Mouse (Mus musculus): Measurements from ENCODE around the gene Khk. TPM values are rescaled to one million over a fixed set of nuclear protein-coding genes. Genes with fewer than 3 reads are reported as not detected.

Gene Khk
- polyA plus RNA-seq, 1 experiment: 27.8 TPM

DNA sequence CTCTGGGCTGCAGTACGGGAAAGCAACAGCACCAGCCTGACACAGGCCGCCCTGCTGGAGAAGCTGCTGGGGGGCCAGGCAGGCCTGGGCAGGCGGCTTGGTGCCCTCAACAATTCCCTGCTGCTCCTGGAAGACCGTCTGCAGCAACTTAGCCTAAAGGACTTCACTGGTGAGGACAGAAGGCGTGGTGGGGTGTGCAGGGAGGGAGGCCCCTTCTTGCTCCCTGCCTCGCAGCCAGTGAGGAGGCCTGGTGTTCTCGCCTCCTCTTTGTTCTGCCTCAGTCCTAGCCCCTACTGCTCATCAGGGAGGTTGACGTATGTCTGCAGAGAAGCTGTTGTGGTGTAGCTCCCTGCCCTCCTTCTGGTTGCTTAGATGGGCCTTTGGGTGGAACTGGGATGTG is 2.5 kb upstream of the Khk start:
- H3K27ac ChIP-seq (replicated peaks; ENCODE audit: low read depth, low read length): no peak overlapping the region
- peaks cover 26% of the 10 kb centered on the region for H3K4me1 ChIP-seq (ENCODE audit: control insufficient read depth, insufficient read depth, insufficient read length, low read length)
- no peak overlapping the region for H3K4me3 ChIP-seq (ENCODE audit: insufficient read depth, low read depth, low read length)

GRCm38 (mm10) chr5:30919831-30920614 is 1.2 kb upstream of the Khk start:
- Histone ChIP-seq H3K27ac (replicated peaks; ENCODE audit: low read depth, low read length) (no peak overlapping the region), H3K4me3 (ENCODE audit: insufficient read depth, low read depth, low read length) (no peak overlapping the region), H3K4me1 (ENCODE audit: control insufficient read depth, insufficient read depth, insufficient read length, low read length) (peaks cover 15% of the 10 kb centered on the region)

GRCm38 (mm10) chr5:30920621-30921020 is 610 bp upstream of the Khk start:
- Histone ChIP-seq H3K4me3 (ENCODE audit: insufficient read depth, low read depth, low read length) (no peak overlapping the region), H3K4me1 (ENCODE audit: control insufficient read depth, insufficient read depth, insufficient read length, low read length) (peaks cover 9% of the 10 kb centered on the region), H3K27ac (replicated peaks; ENCODE audit: low read depth, low read length) (no peak overlapping the region)

- Histone ChIP-seq H3K27ac (replicated peaks; ENCODE audit: low read depth, low read length) (no peak overlapping the region), H3K4me1 (ENCODE audit: control insufficient read depth, insufficient read depth, insufficient read length, low read length) (peaks cover 7% of the 10 kb centered on the region), H3K4me3 (ENCODE audit: insufficient read depth, low read depth, low read length) (peak overlapping the region; percentile 75; the same call in 1 of the 2 replicates)
Measured at GRCm38 (mm10) chr5:30922581-30923041, 1.4 kb downstream of the Khk start.

- H3K27ac ChIP-seq (replicated peaks; ENCODE audit: low read depth, low read length): no peak overlapping the region
- no peak overlapping the region for H3K4me3 ChIP-seq (ENCODE audit: insufficient read depth, low read depth, low read length)
- peaks cover 7% of the 10 kb centered on the region; the same call in 1 of the 2 replicates for H3K4me1 ChIP-seq (ENCODE audit: control insufficient read depth, insufficient read depth, insufficient read length, low read length)
Measured at GRCm38 (mm10) chr5:30923119-30923518, 1.9 kb downstream of the Khk start.

GRCm38 (mm10) chr5:30924614-30925013 is 3.4 kb downstream of the Khk start:
- Histone ChIP-seq H3K4me3 (ENCODE audit: insufficient read depth, low read depth, low read length) (no peak overlapping the region), H3K27ac (replicated peaks; ENCODE audit: low read depth, low read length) (no peak overlapping the region), H3K4me1 (ENCODE audit: control insufficient read depth, insufficient read depth, insufficient read length, low read length) (peaks cover 7% of the 10 kb centered on the region; the same call in 1 of the 2 replicates)

- Histone ChIP-seq H3K27ac (replicated peaks; ENCODE audit: low read depth, low read length) (no peak overlapping the region), H3K4me1 (ENCODE audit: control insufficient read depth, insufficient read depth, insufficient read length, low read length) (peaks cover 7% of the 10 kb centered on the region; the same call in 1 of the 2 replicates), H3K4me3 (ENCODE audit: insufficient read depth, low read depth, low read length) (no peak overlapping the region)
Measured at GRCm38 (mm10) chr5:30925217-30925616, 4.0 kb downstream of the Khk start.

GRCm38 (mm10) chr5:30926073-30926472 is 4.8 kb downstream of the Khk start:
- Histone ChIP-seq H3K27ac (replicated peaks; ENCODE audit: low read depth, low read length) (no peak overlapping the region), H3K4me1 (ENCODE audit: control insufficient read depth, insufficient read depth, insufficient read length, low read length) (peaks cover 7% of the 10 kb centered on the region; the same call in 1 of the 2 replicates), H3K4me3 (ENCODE audit: insufficient read depth, low read depth, low read length) (no peak overlapping the region)

DNA sequence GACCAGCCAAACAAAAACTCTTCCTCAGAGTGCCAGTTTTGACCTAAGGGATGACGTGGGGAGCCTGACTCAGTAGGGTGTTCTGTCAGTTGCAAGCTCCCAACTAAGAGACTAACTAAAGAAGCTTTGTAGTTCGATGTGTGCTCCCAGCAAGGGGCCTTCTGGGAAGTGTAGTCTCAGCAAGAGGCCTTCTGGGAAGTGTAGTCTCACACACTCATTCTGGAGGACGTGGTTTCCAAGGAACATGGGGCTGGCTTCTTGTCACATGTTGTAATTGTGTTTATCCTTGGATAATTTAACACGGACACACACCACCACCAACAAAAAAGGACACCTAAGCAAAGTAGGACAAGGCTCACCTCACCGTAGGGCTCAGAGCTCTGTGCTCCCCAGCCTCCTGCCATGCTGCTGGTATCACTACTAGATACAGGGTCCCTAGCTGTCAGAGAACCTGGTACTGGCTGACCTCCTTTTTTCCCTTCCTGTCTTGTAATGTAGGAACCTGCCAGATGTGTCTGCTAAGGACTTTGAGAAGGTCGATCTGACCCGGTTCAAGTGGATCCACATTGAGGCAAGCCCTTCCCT is 6.8 kb downstream of the Khk start:
- Histone ChIP-seq H3K4me3 (ENCODE audit: insufficient read depth, low read depth, low read length) (no peak overlapping the region), H3K4me1 (ENCODE audit: control insufficient read depth, insufficient read depth, insufficient read length, low read length) (no peaks in the 10 kb centered on the region), H3K27ac (replicated peaks; ENCODE audit: low read depth, low read length) (no peak overlapping the region)

- no peaks in the 10 kb centered on the region for H3K4me1 ChIP-seq (ENCODE audit: control insufficient read depth, insufficient read depth, insufficient read length, low read length)
- no peak overlapping the region for H3K4me3 ChIP-seq (ENCODE audit: insufficient read depth, low read depth, low read length)
- no peak overlapping the region for H3K27ac ChIP-seq (replicated peaks; ENCODE audit: low read depth, low read length)
Measured at GRCm38 (mm10) chr5:30930121-30930520, 8.9 kb downstream of the Khk start.

GRCm38 (mm10) chr5:30930846-30931245 is 9.6 kb downstream of the Khk start:
- H3K4me1 ChIP-seq (ENCODE audit: control insufficient read depth, insufficient read depth, insufficient read length, low read length): no peaks in the 10 kb centered on the region
- H3K4me3 ChIP-seq (ENCODE audit: insufficient read depth, low read depth, low read length): no peak overlapping the region
- H3K27ac ChIP-seq (replicated peaks; ENCODE audit: low read depth, low read length): no peak overlapping the region

GRCm38 (mm10) chr5:30931378-30931777 is 10.1 kb downstream of the Khk start:
- Histone ChIP-seq H3K4me1 (ENCODE audit: control insufficient read depth, insufficient read depth, insufficient read length, low read length) (no peaks in the 10 kb centered on the region), H3K27ac (replicated peaks; ENCODE audit: low read depth, low read length) (no peak overlapping the region), H3K4me3 (ENCODE audit: insufficient read depth, low read depth, low read length) (no peak overlapping the region)

DNA sequence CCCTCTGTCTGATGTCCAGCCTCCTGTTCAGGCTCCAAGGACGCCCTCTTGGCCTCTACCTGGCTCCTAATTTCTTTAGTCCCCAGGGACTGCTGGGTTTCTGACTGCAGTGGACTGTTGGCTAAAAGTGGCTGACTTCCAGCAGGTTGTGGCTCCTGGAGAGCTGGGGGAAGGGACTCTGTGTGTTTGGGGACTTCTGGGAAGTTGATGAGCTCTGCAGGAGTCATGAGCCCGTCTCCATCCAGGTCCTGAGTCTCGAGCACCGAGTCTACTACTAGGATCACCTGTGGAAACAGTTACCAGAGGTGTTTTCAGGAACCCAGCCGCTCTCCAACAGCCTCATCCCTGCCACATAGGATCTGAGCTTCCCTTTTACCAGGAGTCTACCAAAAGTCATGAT is 12.5 kb downstream of the Khk start:
- no peak overlapping the region for H3K27ac ChIP-seq (replicated peaks; ENCODE audit: low read depth, low read length)
- H3K4me3 ChIP-seq (ENCODE audit: insufficient read depth, low read depth, low read length): no peak overlapping the region
- H3K4me1 ChIP-seq (ENCODE audit: control insufficient read depth, insufficient read depth, insufficient read length, low read length): no peaks in the 10 kb centered on the region

- no peak overlapping the region for H3K4me3 ChIP-seq (ENCODE audit: insufficient read depth, low read depth, low read length)
- no peak overlapping the region for H3K27ac ChIP-seq (replicated peaks; ENCODE audit: low read depth, low read length)
- H3K4me1 ChIP-seq (ENCODE audit: control insufficient read depth, insufficient read depth, insufficient read length, low read length): no peaks in the 10 kb centered on the region
Measured at GRCm38 (mm10) chr5:30934725-30935461, 13.7 kb downstream of the Khk start.

DNA sequence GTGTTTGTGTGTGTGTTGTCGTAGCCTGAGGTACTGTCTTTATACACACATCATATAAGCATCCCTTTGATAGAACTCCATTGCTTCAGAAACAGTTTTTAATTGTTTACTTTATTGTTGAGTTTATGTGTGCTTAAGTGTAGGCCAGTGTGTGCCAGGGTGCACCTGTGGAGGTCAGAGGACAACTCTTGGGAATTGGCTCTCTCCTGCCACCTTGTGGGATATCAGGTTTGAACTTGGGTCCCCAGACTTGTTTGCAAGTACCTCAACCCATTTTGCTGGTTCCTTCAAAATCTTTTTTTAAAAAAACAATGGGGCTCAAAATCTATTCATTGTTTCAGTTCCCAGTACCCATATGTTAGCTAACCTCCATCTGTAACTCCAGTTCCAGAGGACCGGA is 21.8 kb downstream of the Khk start:
- no peak overlapping the region for H3K4me3 ChIP-seq (ENCODE audit: insufficient read depth, low read depth, low read length)
- H3K4me1 ChIP-seq (ENCODE audit: control insufficient read depth, insufficient read depth, insufficient read length, low read length): 0 out of 2 replicates have a peak, but pooled peaks cover 4% of the 10 kb centered on the region
- no peak overlapping the region for H3K27ac ChIP-seq (replicated peaks; ENCODE audit: low read depth, low read length)

Measured in brown adipose tissue, adult 24 weeks (tissue).